Mouse (Mus musculus) lung, adult 2 months (tissue): ENCODE measurements around the gene Sorbs2. TPM values are rescaled to one million over a fixed set of nuclear protein-coding genes. Genes with fewer than 3 reads are reported as not detected.

Experiments used
- DNase-seq: peaks from one replicate; pipeline ENCODE4 v3.0.0; 2022
- H3K4me1 ChIP-seq: fragments of 200-500 bp; 2 replicates; pipeline ENCODE4 v1.6.1; 2011; ENCODE audit warnings: low read length; ENCODE audit not compliant: control insufficient read depth, insufficient read depth
- H3K4me3 ChIP-seq: fragments of 200-500 bp; replicated peaks from 2 replicates; pipeline ENCODE3; 2011; ENCODE audit warnings: low read depth, mild to moderate bottlenecking, control low read depth, low read length; ENCODE audit errors: extremely low read depth
- CTCF ChIP-seq: fragments of 200-500 bp; IDR thresholded peaks from 2 replicates; pipeline ENCODE4 v1.5.1; 2011; ENCODE audit warnings: mild to moderate bottlenecking, low read length, control low read depth; ENCODE audit not compliant: insufficient read depth
- POLR2A ChIP-seq: fragments of 200-500 bp; IDR thresholded peaks from 2 replicates; pipeline ENCODE4 v1.6.1; 2011; ENCODE audit warnings: low read depth, mild to moderate bottlenecking, control low read depth, low read length, borderline replicate concordance; ENCODE audit errors: extremely low read depth
- WGBS: fragments of 180-500 bp; shearing (Covaris S2); methylation state at CpG from one replicate; pipeline ENCODE4 v1.1.7; 2018; 5-methylcytosine and 5-hydroxymethylcytosine counted together
- polyA plus RNA-seq: library from polyadenylated mRNA; depleted of rRNA; stranded (reverse); fragments of >200 nt; gene quantifications from 2 replicates; pipeline ENCODE4 v1.2.3, GENCODE M21; 2012

Sorbs2 gene
- polyA plus RNA-seq, 1 experiment, result 10.1 TPM

GRCm38 (mm10) chr8:45559176-45559820, 51.7 kb downstream of the Sorbs2 start:
- WGBS, result 70% methylated on average over 6 of the region's 6 CpGs
- no peak for DNase-seq
- Histone ChIP-seq H3K4me1 (no peaks in the 10 kb centered on the region; the same call in 1 of the 2 replicates), H3K4me3 (no peak overlapping the region)
- TF ChIP-seq CTCF, result no peak
- TF ChIP-seq POLR2A, result no peak

- WGBS, result 59% methylated on average over 1 of the region's 1 CpGs
- no peak for DNase-seq
- no peaks in the 10 kb centered on the region; the same call in 1 of the 2 replicates for H3K4me1 ChIP-seq
Observed at GRCm38 (mm10) chr8:45565189-45565588, 57.6 kb downstream of the Sorbs2 start.

GRCm38 (mm10) chr8:45570117-45570516, 62.5 kb downstream of the Sorbs2 start:
- 82% methylated on average over 4 of the region's 4 CpGs for WGBS
- Histone ChIP-seq H3K4me1 (no peaks in the 10 kb centered on the region), H3K4me3 (no peak overlapping the region)
- no peak for DNase-seq
- TF ChIP-seq POLR2A (no peak), CTCF (no peak)

More at GRCm38 (mm10) chr8:45565189-45565588, 57.6 kb downstream of the Sorbs2 start:
- H3K4me3 ChIP-seq, result no peak overlapping the region
- TF ChIP-seq POLR2A (no peak), CTCF (no peak)

- WGBS, result 62% methylated on average over 7 of the region's 7 CpGs
- Histone ChIP-seq H3K4me1 (no peaks in the 10 kb centered on the region), H3K4me3 (no peak overlapping the region)
- TF ChIP-seq POLR2A (no peak), CTCF (no peak)
- no peak for DNase-seq
Observed at GRCm38 (mm10) chr8:45579714-45580543, 72.3 kb downstream of the Sorbs2 start.

- DNase-seq, result no peak
- Histone ChIP-seq H3K4me3 (no peak overlapping the region), H3K4me1 (no peaks in the 10 kb centered on the region)
- WGBS, result 61% methylated on average over 3 of the region's 3 CpGs
- TF ChIP-seq POLR2A (no peak), CTCF (no peak)
Observed at GRCm38 (mm10) chr8:45580544-45580866, 72.9 kb downstream of the Sorbs2 start.

- WGBS, result 74% methylated on average over 1 of the region's 1 CpGs
- DNase-seq, result no peak
- Histone ChIP-seq H3K4me3 (no peak overlapping the region), H3K4me1 (no peaks in the 10 kb centered on the region)
- TF ChIP-seq POLR2A (no peak), CTCF (no peak)
Observed at GRCm38 (mm10) chr8:45583856-45584255, 76.3 kb downstream of the Sorbs2 start.

- Histone ChIP-seq H3K4me3 (no peak overlapping the region), H3K4me1 (no peaks in the 10 kb centered on the region)
- no peak for DNase-seq
- no peak for TF ChIP-seq POLR2A
- TF ChIP-seq CTCF, result no peak
- 85% methylated on average over 9 of the region's 9 CpGs for WGBS
Observed at GRCm38 (mm10) chr8:45584390-45585052, 76.9 kb downstream of the Sorbs2 start.

GRCm38 (mm10) chr8:45585158-45585557, 77.6 kb downstream of the Sorbs2 start:
- whole genome bisulfite sequencing, result 60% methylated on average over 4 of the region's 4 CpGs
- Histone ChIP-seq H3K4me1 (no peaks in the 10 kb centered on the region), H3K4me3 (no peak overlapping the region)
- no peak for DNase-seq
- no peak for TF ChIP-seq POLR2A
- no peak for TF ChIP-seq CTCF

GRCm38 (mm10) chr8:45587011-45587410, 79.4 kb downstream of the Sorbs2 start:
- no peak for DNase-seq
- TF ChIP-seq CTCF (no peak), POLR2A (no peak)
- Histone ChIP-seq H3K4me3 (no peak overlapping the region), H3K4me1 (no peaks in the 10 kb centered on the region)
- 94% methylated on average over 9 of the region's 9 CpGs for WGBS
